Mouse (Mus musculus): ENCODE results near the gene Cdkn1a. TPM values are rescaled to one million over a fixed set of nuclear protein-coding genes. Genes with fewer than 3 reads are reported as not detected.

The Cdkn1a gene
- polyA plus RNA-seq, 1 experiment from 2014 or later, result 45.6 TPM

DNA sequence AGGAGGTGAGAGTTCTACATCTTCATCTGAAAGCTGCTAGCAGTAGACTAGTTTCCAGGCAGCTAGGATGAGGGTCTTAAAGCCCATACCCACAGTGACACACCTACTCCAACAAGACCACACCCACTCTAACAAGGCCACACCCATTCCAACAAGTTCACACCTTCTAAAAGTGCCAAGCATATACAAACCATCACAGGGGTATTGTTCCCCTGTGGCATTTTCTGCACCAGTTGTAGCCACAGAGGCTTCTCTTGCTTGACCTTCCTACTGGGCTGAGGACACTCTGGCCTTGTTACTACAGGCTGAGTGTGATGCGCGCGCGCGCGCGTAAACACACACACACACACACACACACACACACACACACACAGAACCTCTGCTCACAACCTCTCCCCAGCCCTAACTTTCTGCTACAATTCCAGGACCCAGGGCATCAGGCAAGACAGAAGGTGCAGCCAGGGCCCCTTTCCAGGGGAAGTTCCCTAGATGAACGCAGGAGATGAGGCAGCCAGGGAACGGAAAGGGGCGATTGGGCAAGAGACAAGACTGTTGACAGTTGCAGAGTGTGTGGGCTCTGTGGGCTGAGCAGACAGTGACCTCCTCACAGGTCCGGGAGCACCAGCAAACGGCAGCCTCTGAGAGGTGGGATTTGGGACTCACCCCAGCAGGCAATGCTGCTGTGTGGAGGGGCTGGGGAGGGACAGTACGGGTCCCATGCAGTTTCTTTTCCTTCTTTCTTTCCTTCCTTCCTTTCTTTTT lies 23.0 kb downstream of the Cdkn1a start, which contains the start of gene Rab44:
Rab44 (plus strand) TSS at position 555 of the 762 bp plus-strand sequence.
- Histone ChIP-seq H3K9me3 (ENCODE audit: control insufficient read depth, low read length) (no peaks in the 10 kb centered on the region), H3K4me3 (ENCODE audit: low read length) (no peak within 1 kb of the TSS), H3K27me3 (ENCODE audit: control insufficient read depth, insufficient read depth, low read length) (no peaks in the 10 kb centered on the region), H3K27ac (ENCODE audit: low read depth, low read length) (no peak within 1 kb of the TSS), H3K36me3 (ENCODE audit: control insufficient read depth, insufficient read depth, low read length) (no peaks in the 10 kb centered on the region), H3K4me1 (ENCODE audit: control insufficient read depth, insufficient read depth, low read length) (no peaks in the 10 kb centered on the region), H3K9ac (ENCODE audit: low read depth, low read length) (no peak within 1 kb of the TSS), H3K4me2 (replicated peaks; ENCODE audit: low read depth, low read length) (no peak within 1 kb of the TSS)
- 90% methylated on average over 13 of the region's 13 CpGs for WGBS
- no peak for ATAC-seq (ENCODE audit: low FRiP score, low TSS enrichment)

DNA sequence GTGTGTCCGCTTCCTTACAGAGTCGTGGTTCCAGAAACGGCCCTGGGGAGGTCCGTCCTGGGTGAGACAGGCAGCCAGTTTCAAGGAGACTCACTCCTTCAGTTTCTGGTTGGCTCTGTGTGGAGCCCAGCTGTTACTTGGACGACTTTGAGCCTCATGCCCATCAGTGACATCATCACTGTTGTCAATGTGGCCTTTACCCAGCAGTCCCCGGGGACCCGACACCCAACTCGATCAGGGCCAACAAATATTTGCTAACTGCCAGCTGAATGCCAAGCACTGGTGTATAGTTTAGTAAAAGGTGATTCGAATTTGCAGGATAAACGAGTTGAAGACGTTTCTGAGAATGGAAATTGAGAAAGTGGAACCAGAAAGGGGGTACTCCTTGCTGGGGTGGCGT lies 25.2 kb downstream of the Cdkn1a start:
- Histone ChIP-seq H3K4me2 (replicated peaks; ENCODE audit: low read depth, low read length) (no peak overlapping the region), H3K9me3 (ENCODE audit: control insufficient read depth, low read length) (no peaks in the 10 kb centered on the region), H3K9ac (ENCODE audit: low read depth, low read length) (no peak overlapping the region), H3K27ac (ENCODE audit: low read depth, low read length) (no peak overlapping the region), H3K27me3 (ENCODE audit: control insufficient read depth, insufficient read depth, low read length) (no peaks in the 10 kb centered on the region), H3K36me3 (ENCODE audit: control insufficient read depth, insufficient read depth, low read length) (no peaks in the 10 kb centered on the region), H3K4me3 (ENCODE audit: low read length) (no peak overlapping the region), H3K4me1 (ENCODE audit: control insufficient read depth, insufficient read depth, low read length) (no peaks in the 10 kb centered on the region)
- 80% methylated on average over 12 of the region's 12 CpGs for WGBS
- no peak for ATAC-seq (ENCODE audit: low FRiP score, low TSS enrichment)

DNA sequence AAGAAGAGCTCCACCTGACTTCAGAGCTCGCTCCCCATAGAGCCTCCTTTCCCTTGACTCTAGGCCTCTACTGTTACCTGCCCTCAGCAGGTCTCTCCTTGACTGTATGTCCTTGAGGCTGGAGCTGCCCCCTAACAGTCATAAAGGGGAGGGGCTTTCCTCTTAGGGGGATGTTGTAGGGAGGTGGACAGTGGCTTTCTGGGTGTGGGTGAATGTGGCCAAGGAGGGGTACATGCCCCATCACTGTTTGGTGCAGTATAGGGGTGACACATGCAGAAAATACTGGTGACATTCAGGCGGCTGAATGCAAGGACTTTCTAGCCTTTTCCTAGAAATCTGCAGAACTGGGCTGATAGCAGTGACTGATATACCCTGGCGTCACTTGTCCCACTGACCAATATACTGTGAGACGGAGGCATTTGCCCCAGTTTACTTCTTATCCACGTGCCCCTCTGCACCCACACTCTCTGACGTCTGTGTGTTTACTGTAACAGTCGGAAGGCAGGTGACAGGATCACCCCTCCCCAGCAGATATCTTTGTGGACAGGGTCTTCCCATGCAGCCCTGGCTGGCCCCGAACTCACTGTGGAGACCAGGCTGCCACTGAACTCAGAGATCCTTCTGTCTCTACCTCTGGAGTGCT lies 26.4 kb downstream of the Cdkn1a start:
- Histone ChIP-seq H3K4me1 (ENCODE audit: control insufficient read depth, insufficient read depth, low read length) (no peaks in the 10 kb centered on the region), H3K4me3 (ENCODE audit: low read length) (no peak overlapping the region), H3K9me3 (ENCODE audit: control insufficient read depth, low read length) (no peaks in the 10 kb centered on the region), H3K27me3 (ENCODE audit: control insufficient read depth, insufficient read depth, low read length) (no peaks in the 10 kb centered on the region), H3K4me2 (replicated peaks; ENCODE audit: low read depth, low read length) (no peak overlapping the region), H3K36me3 (ENCODE audit: control insufficient read depth, insufficient read depth, low read length) (no peaks in the 10 kb centered on the region), H3K9ac (ENCODE audit: low read depth, low read length) (no peak overlapping the region), H3K27ac (ENCODE audit: low read depth, low read length) (no peak overlapping the region)
- WGBS, result 80% methylated on average over 8 of the region's 8 CpGs
- no peak for ATAC-seq (ENCODE audit: low FRiP score, low TSS enrichment)

DNA sequence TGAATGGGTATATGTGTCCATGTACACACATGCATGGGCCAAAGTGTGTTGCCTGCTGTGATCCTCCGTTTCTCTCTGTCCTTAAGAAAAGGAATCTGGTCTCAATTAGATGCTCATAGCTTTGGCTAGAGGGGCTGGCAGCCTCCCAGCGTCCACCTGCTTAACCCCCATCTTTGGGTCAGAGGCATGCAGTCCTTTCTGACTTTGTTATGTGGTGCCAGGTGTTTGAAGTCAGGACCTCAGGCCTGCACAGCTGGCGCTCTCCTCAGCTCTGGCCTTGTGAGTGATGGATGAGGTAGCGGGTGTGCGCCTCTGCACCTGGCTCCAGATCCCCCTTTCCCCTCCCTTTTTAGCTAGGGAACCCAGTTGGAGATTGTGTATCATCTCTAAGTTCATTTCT lies 27.3 kb downstream of the Cdkn1a start:
- Histone ChIP-seq H3K9me3 (ENCODE audit: control insufficient read depth, low read length) (no peaks in the 10 kb centered on the region), H3K27ac (ENCODE audit: low read depth, low read length) (no peak overlapping the region), H3K36me3 (ENCODE audit: control insufficient read depth, insufficient read depth, low read length) (no peaks in the 10 kb centered on the region), H3K4me2 (replicated peaks; ENCODE audit: low read depth, low read length) (no peak overlapping the region), H3K27me3 (ENCODE audit: control insufficient read depth, insufficient read depth, low read length) (no peaks in the 10 kb centered on the region), H3K4me1 (ENCODE audit: control insufficient read depth, insufficient read depth, low read length) (no peaks in the 10 kb centered on the region), H3K4me3 (ENCODE audit: low read length) (no peak overlapping the region), H3K9ac (ENCODE audit: low read depth, low read length) (no peak overlapping the region)
- 42% methylated on average over 5 of the region's 5 CpGs for WGBS
- ATAC-seq (ENCODE audit: low FRiP score, low TSS enrichment), result no peak

DNA sequence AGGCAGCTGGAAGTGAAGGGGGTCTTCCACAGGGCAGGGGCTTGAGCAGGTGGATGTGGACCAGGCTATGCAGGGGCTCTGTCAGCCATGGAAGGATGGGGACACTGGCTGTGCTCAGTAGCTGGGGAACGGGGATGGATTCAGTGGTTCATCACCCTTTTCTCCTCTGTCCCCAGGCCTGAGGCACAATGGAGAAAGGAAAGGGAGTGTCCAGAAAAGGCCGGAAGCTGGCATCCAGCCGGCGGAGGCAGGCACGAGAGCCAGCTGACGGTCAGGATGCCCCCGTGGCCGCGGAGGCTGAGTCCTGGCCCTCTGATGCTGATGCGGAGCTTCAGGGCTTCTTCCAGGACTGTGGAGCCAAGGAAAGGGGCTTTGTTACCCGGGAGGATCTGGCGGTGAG lies 29.9 kb downstream of the Cdkn1a start:
- no peaks in the 10 kb centered on the region for H3K27me3 ChIP-seq (ENCODE audit: control insufficient read depth, insufficient read depth, low read length)
- H3K4me3 ChIP-seq (ENCODE audit: low read length), result no peak overlapping the region
- ATAC-seq (ENCODE audit: low FRiP score, low TSS enrichment), result no peak
- no peaks in the 10 kb centered on the region for H3K4me1 ChIP-seq (ENCODE audit: control insufficient read depth, insufficient read depth, low read length)
- no peak overlapping the region for H3K9ac ChIP-seq (ENCODE audit: low read depth, low read length)
- H3K36me3 ChIP-seq (ENCODE audit: control insufficient read depth, insufficient read depth, low read length), result no peaks in the 10 kb centered on the region
- no peak overlapping the region for H3K27ac ChIP-seq (ENCODE audit: low read depth, low read length)
- no peak overlapping the region for H3K4me2 ChIP-seq (replicated peaks; ENCODE audit: low read depth, low read length)
- 65% methylated on average over 12 of the region's 12 CpGs for WGBS
- H3K9me3 ChIP-seq (ENCODE audit: control insufficient read depth, low read length), result no peaks in the 10 kb centered on the region

DNA sequence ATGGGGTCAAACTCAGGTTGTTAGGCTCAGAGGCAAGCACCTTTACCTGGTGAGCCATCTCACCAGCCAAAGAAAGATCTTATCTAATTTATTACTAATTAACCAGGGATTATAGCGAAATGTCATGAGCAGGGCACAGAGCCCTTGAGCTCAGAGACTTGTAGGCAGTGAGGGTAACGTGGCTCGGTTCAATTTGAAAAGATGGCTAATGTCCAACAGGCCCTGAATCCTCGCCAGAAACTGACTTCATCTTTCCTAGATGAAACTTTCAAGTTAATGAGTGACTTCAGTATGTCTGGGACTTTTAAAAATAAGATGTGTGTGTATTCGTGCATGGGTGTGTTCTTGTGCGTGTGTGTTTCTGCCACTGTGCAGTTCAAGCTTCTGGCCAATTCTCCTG lies 32.0 kb downstream of the Cdkn1a start:
- H3K9ac ChIP-seq (ENCODE audit: low read depth, low read length), result no peak overlapping the region
- no peaks in the 10 kb centered on the region for H3K9me3 ChIP-seq (ENCODE audit: control insufficient read depth, low read length)
- no peaks in the 10 kb centered on the region for H3K4me1 ChIP-seq (ENCODE audit: control insufficient read depth, insufficient read depth, low read length)
- H3K27me3 ChIP-seq (ENCODE audit: control insufficient read depth, insufficient read depth, low read length), result no peaks in the 10 kb centered on the region
- H3K27ac ChIP-seq (ENCODE audit: low read depth, low read length), result peak overlapping the region; percentile 39; the same call in 1 of the 2 replicates
- no peak overlapping the region for H3K4me3 ChIP-seq (ENCODE audit: low read length)
- H3K4me2 ChIP-seq (replicated peaks; ENCODE audit: low read depth, low read length), result no peak overlapping the region
- no peak for ATAC-seq (ENCODE audit: low FRiP score, low TSS enrichment)
- WGBS, result 66% methylated on average over 6 of the region's 6 CpGs
- no peaks in the 10 kb centered on the region for H3K36me3 ChIP-seq (ENCODE audit: control insufficient read depth, insufficient read depth, low read length)

DNA sequence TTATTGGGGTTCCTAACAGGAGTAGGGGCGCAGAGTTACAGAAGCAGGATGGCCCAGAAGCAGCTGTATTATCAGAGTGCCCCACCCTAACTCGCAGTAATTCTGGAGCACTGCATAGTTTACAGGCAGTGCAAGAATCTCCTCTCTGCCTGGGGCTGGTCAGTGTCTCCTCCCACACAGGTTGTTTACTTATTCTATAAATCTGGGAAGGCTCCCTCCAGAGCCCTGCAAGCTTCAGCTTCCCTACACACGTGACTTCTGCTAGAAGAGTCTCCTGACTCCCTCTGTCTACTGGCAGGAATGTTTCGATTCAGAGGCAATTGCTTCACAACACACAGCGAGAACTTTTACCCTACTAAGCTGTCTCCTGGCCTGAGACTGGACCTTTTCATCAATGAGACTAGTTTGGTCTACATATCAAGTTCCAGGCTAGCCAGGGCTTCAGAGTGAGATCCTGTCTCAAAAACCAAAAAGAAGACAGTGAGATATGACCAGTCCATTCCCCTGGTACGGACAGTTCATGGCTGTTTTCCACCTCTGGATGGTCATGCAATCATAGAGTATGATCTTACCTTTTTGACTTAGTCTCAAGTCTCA lies 32.9 kb downstream of the Cdkn1a start:
- Histone ChIP-seq H3K4me1 (ENCODE audit: control insufficient read depth, insufficient read depth, low read length) (no peaks in the 10 kb centered on the region), H3K27me3 (ENCODE audit: control insufficient read depth, insufficient read depth, low read length) (no peaks in the 10 kb centered on the region), H3K9ac (ENCODE audit: low read depth, low read length) (no peak overlapping the region), H3K4me2 (replicated peaks; ENCODE audit: low read depth, low read length) (no peak overlapping the region), H3K27ac (ENCODE audit: low read depth, low read length) (peak overlapping the region; percentile 39; the same call in 1 of the 2 replicates), H3K4me3 (ENCODE audit: low read length) (no peak overlapping the region), H3K9me3 (ENCODE audit: control insufficient read depth, low read length) (no peaks in the 10 kb centered on the region), H3K36me3 (ENCODE audit: control insufficient read depth, insufficient read depth, low read length) (no peaks in the 10 kb centered on the region)
- ATAC-seq (ENCODE audit: low FRiP score, low TSS enrichment), result peak; percentile 87
- WGBS, result 47% methylated on average over 6 of the region's 6 CpGs

DNA sequence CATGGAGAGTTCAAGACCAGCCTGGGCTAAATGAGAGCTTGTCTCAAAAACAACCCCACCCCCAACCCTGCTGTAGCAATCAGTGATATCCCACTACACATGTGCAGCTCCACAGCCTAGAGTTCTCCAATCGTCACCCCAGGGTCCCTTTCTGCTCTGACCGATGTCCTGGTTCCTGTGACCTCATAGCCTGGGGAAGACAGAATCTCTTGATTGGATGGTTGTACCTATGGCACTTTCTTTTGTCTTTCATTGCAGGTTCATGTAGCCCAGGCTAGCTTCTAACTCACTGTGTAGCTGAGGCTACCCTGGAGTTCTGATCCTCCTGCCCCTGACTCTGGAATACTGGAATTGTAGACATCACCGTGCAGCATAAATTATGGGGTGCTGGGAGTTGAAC lies 35.8 kb downstream of the Cdkn1a start:
- Histone ChIP-seq H3K27ac (ENCODE audit: low read depth, low read length) (no peak overlapping the region), H3K4me3 (ENCODE audit: low read length) (no peak overlapping the region), H3K9me3 (ENCODE audit: control insufficient read depth, low read length) (no peaks in the 10 kb centered on the region), H3K4me2 (replicated peaks; ENCODE audit: low read depth, low read length) (no peak overlapping the region), H3K27me3 (ENCODE audit: control insufficient read depth, insufficient read depth, low read length) (no peaks in the 10 kb centered on the region), H3K9ac (ENCODE audit: low read depth, low read length) (no peak overlapping the region), H3K4me1 (ENCODE audit: control insufficient read depth, insufficient read depth, low read length) (no peaks in the 10 kb centered on the region), H3K36me3 (ENCODE audit: control insufficient read depth, insufficient read depth, low read length) (no peaks in the 10 kb centered on the region)
- ATAC-seq (ENCODE audit: low FRiP score, low TSS enrichment), result no peak
- WGBS, result 91% methylated on average over 3 of the region's 3 CpGs

DNA sequence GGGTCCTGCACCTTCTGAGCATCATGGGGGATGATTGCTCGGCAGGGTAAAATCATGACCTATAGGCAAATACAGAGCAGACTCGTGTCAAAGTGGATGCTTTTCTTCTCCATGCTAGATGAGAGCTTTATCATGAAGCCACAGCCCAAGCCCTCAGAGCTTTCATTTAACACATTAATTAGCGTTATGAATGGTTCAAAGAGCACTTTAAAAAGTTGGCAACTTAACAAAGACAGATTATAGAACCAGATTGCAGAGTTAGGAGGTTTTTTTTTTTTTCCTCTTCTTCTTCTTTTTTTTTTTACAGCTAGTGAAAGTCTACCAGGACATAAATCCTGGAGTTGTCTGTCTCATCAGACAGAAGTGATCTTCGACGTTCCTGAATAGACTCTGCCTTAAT lies 38.6 kb downstream of the Cdkn1a start:
- H3K4me3 ChIP-seq (ENCODE audit: low read length), result no peak overlapping the region
- H3K9me3 ChIP-seq (ENCODE audit: control insufficient read depth, low read length), result no peaks in the 10 kb centered on the region

More for the DNA sequence above, 38.6 kb downstream of the Cdkn1a start:
- ATAC-seq (ENCODE audit: low FRiP score, low TSS enrichment), result no peak
- Histone ChIP-seq H3K27me3 (ENCODE audit: control insufficient read depth, insufficient read depth, low read length) (no peaks in the 10 kb centered on the region), H3K36me3 (ENCODE audit: control insufficient read depth, insufficient read depth, low read length) (no peaks in the 10 kb centered on the region), H3K9ac (ENCODE audit: low read depth, low read length) (no peak overlapping the region), H3K4me2 (replicated peaks; ENCODE audit: low read depth, low read length) (no peak overlapping the region), H3K4me1 (ENCODE audit: control insufficient read depth, insufficient read depth, low read length) (no peaks in the 10 kb centered on the region), H3K27ac (ENCODE audit: low read depth, low read length) (no peak overlapping the region)
- 68% methylated on average over 5 of the region's 5 CpGs for WGBS

Measured in kidney, embryonic 14.5 days (tissue).